Mouse (Mus musculus): ENCODE data around the gene Fshr. TPM values are rescaled to one million over a fixed set of nuclear protein-coding genes. Genes with fewer than 3 reads are reported as not detected.

Fshr gene
- polyA plus RNA-seq (2017; shearing (Covaris generic)) = not detected

DNA sequence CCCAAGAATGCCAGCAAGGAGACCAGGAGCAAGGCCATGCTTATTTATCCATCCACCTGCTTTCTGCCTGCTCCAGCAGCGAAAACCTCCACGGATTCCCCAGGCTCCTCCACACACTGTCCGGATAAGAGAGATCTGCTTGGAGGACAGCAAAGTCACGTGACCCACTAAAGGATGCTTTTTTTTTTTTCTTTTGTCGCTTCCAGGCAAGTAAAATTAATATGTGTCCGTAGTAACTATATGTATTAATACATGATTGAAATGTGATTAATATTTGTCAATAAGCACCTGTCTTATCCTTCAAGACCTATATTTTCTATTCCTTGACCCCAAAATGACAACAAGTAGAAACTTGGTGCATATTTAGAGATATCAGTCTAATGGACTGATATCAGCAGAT, at the start of gene Fshr:
Fshr (minus strand) TSS at position 101 of the 400 bp plus-strand sequence.

